Mouse (Mus musculus) heart, postnatal 14 days (tissue): Measurements from ENCODE around the gene Golga7b. TPM values are rescaled to one million over a fixed set of nuclear protein-coding genes. Genes with fewer than 3 reads are reported as not detected.

ENCODE experiments used
- DNase-seq, 2 experiments: peaks; one replicate each; pipeline ENCODE4 v3.0.0; 2021 to 2022
- intact Hi-C: fragments of 180-260 bp; cut with DNase I; formaldehyde crosslinking; loops from one replicate; pipeline ENCODE4 v1.15.1; 2025
- total RNA-seq, 2 experiments: library from RNA; stranded (reverse); gene quantifications; 2 replicates each; pipeline ENCODE4 v1.2.3; 2021

The Golga7b gene
- total RNA-seq, 2 experiments from 2014 or later: 0.49 to 0.50 TPM

DNA sequence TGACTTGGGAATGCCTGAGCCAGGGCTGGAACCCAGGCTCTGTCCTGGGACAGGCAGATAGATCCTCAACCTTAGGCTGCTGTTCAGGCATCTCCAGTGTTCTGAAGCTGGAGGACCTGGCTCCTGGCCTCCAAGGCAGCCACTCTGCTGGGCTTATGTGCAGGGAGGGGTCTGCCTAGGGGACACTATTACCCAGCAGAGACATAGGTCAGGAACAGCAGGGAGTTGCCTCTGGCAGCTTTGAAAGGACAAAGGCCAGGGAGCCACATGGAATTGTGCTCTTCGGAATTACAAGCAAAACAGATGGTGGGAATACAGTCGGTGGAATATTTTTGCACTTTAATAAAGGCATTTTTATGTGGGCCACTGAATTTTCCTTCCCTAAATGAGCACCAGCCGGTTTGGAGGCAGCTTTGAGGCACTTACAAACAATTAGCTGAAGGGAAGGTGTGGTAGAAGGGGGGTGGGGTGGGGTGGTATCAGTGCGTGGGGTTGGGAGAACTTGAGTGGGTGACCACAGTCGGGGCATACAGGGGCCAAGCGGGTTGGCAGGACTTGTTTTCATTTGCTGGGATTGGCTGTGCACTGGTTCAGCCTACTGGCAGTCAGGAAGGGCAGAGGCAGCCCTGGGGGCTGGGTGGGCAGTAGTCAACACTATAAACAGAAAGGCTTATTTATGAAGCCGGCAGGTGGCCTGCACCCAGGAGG is 43.7 kb downstream of the Golga7b start:
- intact Hi-C loops: no loop called here

GRCm38 (mm10) chr19:42292106-42292505 is 44.7 kb downstream of the Golga7b start:
- intact Hi-C loops: no loop called here
- no peak for DNase-seq

More for the DNA sequence above, 43.7 kb downstream of the Golga7b start:
- DNase-seq: no peak

GRCm38 (mm10) chr19:42293216-42293615 is 45.8 kb downstream of the Golga7b start:
- intact Hi-C loops: no loop called here
- DNase-seq: no peak

- DNase-seq: no peak
- intact Hi-C loops: no loop called here
Observed at GRCm38 (mm10) chr19:42303210-42303813, 55.9 kb downstream of the Golga7b start.

- intact Hi-C loops: no loop called here
- DNase-seq: no peak
Observed at GRCm38 (mm10) chr19:42304506-42304905, 57.1 kb downstream of the Golga7b start.

DNA sequence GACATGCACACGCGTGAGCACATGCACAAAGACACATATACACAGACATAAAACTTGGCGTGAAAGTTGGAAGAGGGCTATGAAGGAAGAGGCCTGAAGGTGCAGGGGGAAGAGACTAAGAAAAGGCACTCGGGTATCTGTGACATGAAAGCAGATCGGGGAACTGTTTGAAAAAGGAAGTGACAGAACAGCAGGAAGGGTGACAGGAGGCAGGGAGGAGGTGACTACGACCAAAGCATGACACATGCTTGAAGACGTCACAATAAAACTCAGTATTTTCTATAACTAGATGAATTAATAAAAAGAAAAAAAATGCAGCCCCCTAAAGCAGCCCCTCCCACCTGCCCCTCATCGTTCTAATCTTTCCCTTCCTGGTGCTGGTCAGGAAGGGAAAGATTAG is 58.4 kb downstream of the Golga7b start:
- no peak for DNase-seq
- intact Hi-C loops: no loop called here

GRCm38 (mm10) chr19:42306202-42306601 is 58.8 kb downstream of the Golga7b start:
- DNase-seq: no peak
- intact Hi-C loops: no loop called here

- intact Hi-C loops: no loop called here
Observed at GRCm38 (mm10) chr19:42307019-42307418, 59.6 kb downstream of the Golga7b start.

GRCm38 (mm10) chr19:42308931-42309330 is 61.6 kb downstream of the Golga7b start:
- intact Hi-C loops: no loop called here

More at GRCm38 (mm10) chr19:42307019-42307418, 59.6 kb downstream of the Golga7b start:
- no peak for DNase-seq

GRCm38 (mm10) chr19:42311332-42311731 is 64.0 kb downstream of the Golga7b start:
- no peak for DNase-seq
- intact Hi-C loops: loop anchor here (10.0 kb wide), 1 partner anchor 433 kb away; no protein-coding TSS in a partner anchor

More at GRCm38 (mm10) chr19:42308931-42309330, 61.6 kb downstream of the Golga7b start:
- no peak for DNase-seq

DNA sequence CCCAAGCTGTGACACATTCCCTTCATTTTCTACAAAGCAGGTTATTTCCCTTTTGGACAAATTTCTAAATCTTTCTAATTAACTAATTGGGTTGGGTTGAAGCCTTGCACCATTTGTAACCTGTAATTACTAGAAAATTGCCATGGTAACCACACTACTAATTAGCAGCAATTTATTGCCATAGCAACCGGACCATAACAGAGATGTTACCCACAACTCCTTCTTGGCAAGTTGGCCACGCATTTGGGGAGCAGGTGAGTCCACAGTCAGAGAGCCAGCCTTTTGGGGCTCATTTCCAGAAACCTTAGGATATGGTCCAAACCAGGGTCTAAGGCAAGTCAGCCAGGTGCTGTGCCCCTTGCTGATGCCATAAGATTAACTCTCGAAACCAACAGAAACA is 64.8 kb downstream of the Golga7b start:
- intact Hi-C loops: loop anchor here (10.0 kb wide), 1 partner anchor 433 kb away; no protein-coding TSS in a partner anchor
- no peak for DNase-seq

DNA sequence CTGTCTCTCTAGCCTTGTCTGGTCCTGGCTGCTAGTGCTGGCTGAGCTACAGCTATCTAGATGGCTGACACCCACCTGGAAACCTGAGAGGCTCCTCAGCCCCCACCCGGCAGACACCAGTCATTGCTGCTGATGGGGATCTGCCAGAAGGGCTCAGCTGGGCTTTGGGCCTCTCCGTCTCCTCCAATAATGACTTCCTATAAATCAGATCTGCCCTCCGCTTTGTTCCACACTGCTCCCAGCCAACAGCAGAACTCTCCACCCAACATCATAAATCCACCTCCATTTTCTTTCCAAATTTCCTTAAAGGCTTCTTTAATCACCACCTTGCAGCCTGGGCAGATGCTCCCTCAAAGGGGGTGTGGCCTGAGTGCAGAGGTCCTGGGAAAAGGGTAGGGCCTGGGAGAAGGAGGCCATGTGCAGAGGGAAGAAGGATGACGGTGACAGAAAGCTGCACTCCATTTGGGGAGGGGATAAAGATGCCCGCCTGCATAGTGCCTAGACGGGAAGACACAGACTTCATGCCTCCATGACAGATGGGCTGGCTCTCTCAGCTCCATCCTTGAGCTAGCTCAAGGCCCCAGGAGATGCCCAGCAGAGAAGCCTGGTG is 67.8 kb downstream of the Golga7b start:
- DNase-seq: no peak
- intact Hi-C loops: loop anchor here (10.0 kb wide), 1 partner anchor 430 kb away; no protein-coding TSS in a partner anchor

GRCm38 (mm10) chr19:42315914-42316313 is 68.5 kb downstream of the Golga7b start:
- intact Hi-C loops: loop anchor here (2.0 to 10.0 kb wide), 3 partner anchors 129 to 429 kb away; no protein-coding TSS in a partner anchor
- DNase-seq: peak; percentile 61 to 79

DNA sequence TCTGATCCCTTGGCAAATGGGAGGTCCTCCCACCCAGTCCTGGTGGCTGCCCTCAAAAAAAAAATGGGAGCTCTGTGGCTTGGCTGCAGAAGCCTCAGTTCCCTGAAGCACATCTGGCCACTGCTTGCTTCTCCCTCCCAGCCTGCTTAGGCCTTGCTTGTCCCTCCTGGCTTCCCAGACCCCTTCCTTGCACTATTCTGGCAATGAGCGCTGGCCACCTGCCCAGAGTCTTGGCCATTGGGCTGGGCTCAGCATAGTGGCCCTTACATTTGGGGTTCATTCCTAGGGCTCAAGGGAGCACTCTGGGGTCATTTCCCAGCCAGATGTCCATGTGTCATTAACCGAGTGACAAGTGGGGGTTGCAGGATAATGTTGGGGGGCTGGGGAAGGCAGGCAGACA is 69.2 kb downstream of the Golga7b start:
- intact Hi-C loops: loop anchor here (2.0 to 10.0 kb wide), 3 partner anchors 128 to 428 kb away; no protein-coding TSS in a partner anchor
- peak; percentile 23 to 39 for DNase-seq

GRCm38 (mm10) chr19:42316998-42317397 is 69.6 kb downstream of the Golga7b start:
- intact Hi-C loops: loop anchor here (2.0 to 10.0 kb wide), 3 partner anchors 128 to 428 kb away; no protein-coding TSS in a partner anchor
- no peak for DNase-seq

DNA sequence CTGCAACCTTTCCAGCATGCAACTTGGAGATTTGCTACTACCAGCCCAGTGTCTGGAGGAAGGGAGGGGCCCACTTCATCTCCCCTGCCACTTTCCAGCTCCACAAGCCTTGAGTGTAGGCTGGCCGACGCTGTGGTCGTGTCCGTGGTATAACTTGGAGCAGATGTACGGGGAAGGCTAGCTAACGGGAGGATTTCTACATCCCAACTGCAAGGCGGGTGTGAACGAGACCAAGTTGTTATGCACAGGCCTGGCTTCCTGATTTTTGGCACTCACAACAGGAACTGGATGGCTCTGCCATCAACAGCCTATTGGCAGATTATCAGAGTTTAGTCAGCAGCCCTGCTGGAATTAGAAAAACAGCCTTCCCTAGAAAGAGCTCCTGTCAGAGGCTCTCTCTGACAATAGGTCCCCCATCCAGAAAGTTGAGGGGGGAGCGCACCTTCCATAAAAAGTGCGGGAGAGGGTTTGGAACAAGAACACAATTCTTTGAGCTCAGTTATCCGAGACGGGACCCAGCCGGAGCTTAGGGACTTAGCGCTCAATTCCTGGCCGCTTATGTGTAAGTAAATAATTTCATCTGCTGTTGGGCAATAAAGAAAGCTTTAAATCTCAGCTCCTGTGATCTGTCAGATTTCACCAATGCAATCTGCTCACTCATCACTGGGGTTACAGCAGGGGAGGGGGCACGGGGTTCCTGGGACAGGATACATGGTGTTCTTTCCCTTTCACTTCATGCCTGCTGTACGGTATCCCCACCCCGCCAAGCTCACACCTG is 70.5 kb downstream of the Golga7b start:
- DNase-seq: no peak
- intact Hi-C loops: loop anchor here (2.0 to 10.0 kb wide), 3 partner anchors 127 to 427 kb away; no protein-coding TSS in a partner anchor
